8 mouse cellular contexts compared by ENCODE assay signal in the genomic region with DNA sequence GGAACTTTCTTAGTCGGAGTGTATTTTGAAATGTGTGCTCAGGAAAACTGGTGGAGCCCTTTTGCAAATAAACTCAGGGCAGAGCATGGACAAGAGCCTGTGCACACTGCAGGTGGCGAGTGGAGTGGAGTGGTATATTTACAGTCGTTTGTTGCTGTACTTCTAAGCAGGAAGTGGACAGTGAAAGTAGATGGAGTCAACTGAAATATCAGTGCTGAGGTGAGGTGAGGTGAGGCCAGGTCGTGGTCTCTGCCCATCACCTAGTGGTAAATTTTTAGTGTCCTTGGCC. TPM values are rescaled to one million over a fixed set of nuclear protein-coding genes. Genes with fewer than 3 reads are reported as not detected.
A peak's percentile ranks its signal among the peaks of the same experiment; 100 is the strongest.
DNase-seq lines count a peak whose midpoint lies in the region; ATAC-seq and TF ChIP-seq lines count a peak whose summit lies in the region.

No protein-coding gene starts in this region.

- H3K27me3 ChIP-seq in embryonic facial prominence, embryonic 12.5 days: no peaks in the 10 kb centered on the region
- no peaks in the 10 kb centered on the region for H3K27me3 ChIP-seq in limb, embryonic 12.5 days
- no peaks in the 10 kb centered on the region; the same call in 1 of the 2 replicates for H3K27me3 ChIP-seq in neural tube, embryonic 14.5 days (ENCODE audit: control insufficient read depth, insufficient read depth, low read length)

- intact Hi-C loops in left cerebral cortex, adult 2 months (cut with DNase I): loop anchor here (2.0 to 5.0 kb wide), 3 partner anchors 67 to 243 kb away; no protein-coding TSS in a partner anchor

- WGBS in embryonic facial prominence, embryonic 12.5 days: 18% methylated on average over 4 of the region's 4 CpGs
- 14% methylated on average over 4 of the region's 4 CpGs for WGBS in limb, embryonic 12.5 days
- whole genome bisulfite sequencing in neural tube, embryonic 14.5 days: 10% methylated on average over 4 of the region's 4 CpGs

- peak overlapping the region; percentile 96 for H3K9ac ChIP-seq in embryonic facial prominence, embryonic 12.5 days
- peak overlapping the region; percentile 97 for H3K9ac ChIP-seq in limb, embryonic 12.5 days (replicated peaks)
- H3K9ac ChIP-seq in neural tube, embryonic 14.5 days (replicated peaks; ENCODE audit: low read depth, low read length): 0 out of 2 replicates have a peak overlapping the region, but pooled peaks have one; percentile 92

- no peak for TF ChIP-seq CTCF in left cerebral cortex, adult 2 months (IDR thresholded peaks at IDR 0.05)

- peak overlapping the region; percentile 82 for H3K4me3 ChIP-seq in left cerebral cortex, adult 2 months
- peak overlapping the region; percentile 83 for H3K4me3 ChIP-seq in embryonic facial prominence, embryonic 12.5 days
- H3K4me3 ChIP-seq in limb, embryonic 12.5 days (replicated peaks): peak overlapping the region; percentile 93
- H3K4me3 ChIP-seq in neural tube, embryonic 14.5 days (ENCODE audit: low read depth, low read length): peak overlapping the region; percentile 84

- H3K4me2 ChIP-seq in embryonic facial prominence, embryonic 12.5 days (replicated peaks): peak overlapping the region; percentile 91
- peak overlapping the region; percentile 95 for H3K4me2 ChIP-seq in limb, embryonic 12.5 days
- peak overlapping the region; percentile 79 for H3K4me2 ChIP-seq in neural tube, embryonic 14.5 days (ENCODE audit: low read depth, low read length)

- H3K27ac ChIP-seq in left cerebral cortex, adult 2 months: 0 out of 2 replicates have a peak overlapping the region, but pooled peaks have one; percentile 79
- peak overlapping the region; percentile 37; the same call in 1 of the 2 replicates for H3K27ac ChIP-seq in embryonic facial prominence, embryonic 12.5 days
- no peak overlapping the region for H3K27ac ChIP-seq in limb, embryonic 12.5 days
- H3K27ac ChIP-seq in neural tube, embryonic 14.5 days (ENCODE audit: low read depth, low read length): no peak overlapping the region

- peaks cover 46% of the 10 kb centered on the region for H3K4me1 ChIP-seq in embryonic facial prominence, embryonic 12.5 days
- peaks cover 51% of the 10 kb centered on the region for H3K4me1 ChIP-seq in limb, embryonic 12.5 days (replicated peaks)
- H3K4me1 ChIP-seq in neural tube, embryonic 14.5 days (ENCODE audit: control insufficient read depth, insufficient read depth, low read length): peaks cover 37% of the 10 kb centered on the region

- DNase-seq in left cerebral cortex, adult 2 months (ENCODE audit: extremely low spot score in 1 of 2, low spot score in 2 of 2): no peak
- DNase-seq in left cerebral cortex, adult 8-10 months (ENCODE audit: low spot score in 2 of 2): no peak
- no peak for DNase-seq in spleen, postnatal 36 days (ENCODE audit: low spot score in 2 of 2)
- DNase-seq in kidney, adult 11 months: no peak

- peaks cover 7% of the 10 kb centered on the region; the same call in 1 of the 2 replicates for H3K36me3 ChIP-seq in embryonic facial prominence, embryonic 12.5 days
- peaks cover 16% of the 10 kb centered on the region for H3K36me3 ChIP-seq in limb, embryonic 12.5 days
- no peaks in the 10 kb centered on the region for H3K36me3 ChIP-seq in neural tube, embryonic 14.5 days (ENCODE audit: control insufficient read depth, insufficient read depth, low read length)

- H3K9me3 ChIP-seq in embryonic facial prominence, embryonic 12.5 days: no peaks in the 10 kb centered on the region
- H3K9me3 ChIP-seq in limb, embryonic 12.5 days: no peaks in the 10 kb centered on the region
- H3K9me3 ChIP-seq in neural tube, embryonic 14.5 days (ENCODE audit: control insufficient read depth, low read length): no peaks in the 10 kb centered on the region

- ATAC-seq in embryonic facial prominence, embryonic 12.5 days (ENCODE audit: insufficient number of reproducible peaks, insufficient read depth, low FRiP score, low TSS enrichment): no peak
- ATAC-seq in limb, embryonic 12.5 days (ENCODE audit: insufficient number of reproducible peaks, insufficient read depth, low FRiP score, low TSS enrichment, low read depth): no peak
- no peak for ATAC-seq in neural tube, embryonic 14.5 days (ENCODE audit: low read depth)
- ATAC-seq in inflammation-experienced regulatory T-cells, adult 6 months: no peak

RNA-seq across cellular contexts. Expression of gene Ctnnb1, which starts 6.6 kb away (rescaled TPM):
- total RNA-seq in left cerebral cortex, adult 2 months (2021): 100 to 1,000 TPM; 452 to 506 TPM
- 100 to 1,000 TPM; 498 to 528 (median 508) TPM for total RNA-seq in left cerebral cortex, adult 8-10 months (2022)
- 777 and 801 TPM in 2 replicates for polyA plus RNA-seq in embryonic facial prominence, embryonic 12.5 days (2016; fragmentation: Nextera tagmentation; extraction: Ambion mirVana)
- 728 and 739 TPM in 2 replicates for polyA plus RNA-seq in limb, embryonic 12.5 days (2016; fragmentation: Nextera tagmentation; extraction: Ambion mirVana)
- 338 and 436 TPM in 2 replicates for polyA plus RNA-seq in neural tube, embryonic 14.5 days (2014; fragmentation: Nextera tagmentation; extraction: Ambion mirVana)
- polyA plus RNA-seq in inflammation-experienced regulatory T-cells, adult 6 months (2017; shearing (Covaris generic)): 10 to 100 TPM; 64.5 to 97.0 (median 82.2) TPM

Comparison
In these comparisons a context has a peak if more than half of its experiments do, and no peak if none do; other contexts are left out.
1. H3K27ac ChIP-seq: peak in left cerebral cortex, adult 2 months (single experiment) and embryonic facial prominence, embryonic 12.5 days (single experiment); none in limb, embryonic 12.5 days (single experiment) and neural tube, embryonic 14.5 days (single experiment).
2. Peak in every context shown above with its lines, with median percentiles within 50 percentile points of each other: H3K4me3 ChIP-seq, H3K4me2 ChIP-seq and H3K9ac ChIP-seq.